Mouse (Mus musculus): Measurements from ENCODE around the gene Cdc27. TPM values are rescaled to one million over a fixed set of nuclear protein-coding genes. Genes with fewer than 3 reads are reported as not detected.
A peak's percentile ranks its signal among the peaks of the same experiment; 100 is the strongest.

Gene Cdc27
- total and polyA plus RNA-seq, 3 experiments: 34.0 to 86.8 (median 71.9) TPM

DNA sequence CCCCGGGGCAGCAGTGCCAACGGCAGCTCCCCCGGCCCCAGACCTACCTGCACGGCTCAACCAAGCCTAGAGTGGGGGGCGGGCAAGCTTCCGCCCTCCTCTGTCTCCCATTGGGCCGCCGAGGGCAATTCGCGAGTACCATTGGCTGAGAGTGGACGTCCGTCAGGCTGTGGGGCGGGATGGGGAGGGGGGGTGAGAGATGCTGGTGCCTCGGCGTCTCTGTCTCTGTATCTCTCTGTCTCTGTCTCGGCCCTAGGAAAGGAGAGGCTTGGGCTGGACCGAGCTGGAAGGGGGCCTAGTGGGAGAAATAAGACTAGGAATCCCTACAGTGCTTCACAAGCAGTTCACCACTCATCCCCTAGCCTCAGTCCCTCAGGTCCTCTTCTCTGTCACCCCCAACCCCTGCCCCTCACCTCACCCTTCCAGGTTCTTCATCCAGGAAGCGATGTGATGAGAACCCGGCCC lies 81.0 kb downstream of the Cdc27 start:
- in situ Hi-C loops (cut with MboI; ENCODE audit: low pct_ligation_motif_present, low pct_unique_long_range_greater_than_20kb, low sequenced_read_pairs): loop anchor here (10.0 kb wide), 1 partner anchor 165 kb away; no protein-coding TSS in a partner anchor
- H3K79me2 ChIP-seq (replicated peaks; ENCODE audit: control insufficient read depth, extremely low read depth, insufficient read depth, poor library complexity, severe bottlenecking): peaks cover 22% of the 10 kb centered on the region
- peak overlapping the region; percentile 76 for H3K4me2 ChIP-seq (ENCODE audit: insufficient read depth, low read depth, poor library complexity, severe bottlenecking)
- no peak overlapping the region for H3K27ac ChIP-seq (ENCODE audit: insufficient read depth, low read depth)
- H3K4me3 ChIP-seq (replicated peaks in 1 of 3; ENCODE audit: low read depth in 2 of 3, low read length in 2 of 3, poor library complexity in 1 of 3): peak overlapping the region; percentile 57 to 98 (median 94)
- H3K4me1 ChIP-seq (ENCODE audit: control insufficient read depth in 1 of 2, insufficient read depth in 2 of 2): peaks cover 5 to 32% of the 10 kb centered on the region in 2 experiments
- peak; percentile 96 for DNase-seq (ENCODE audit: extremely low read depth)
- H3K9me3 ChIP-seq (replicated peaks; ENCODE audit: low read length): no peaks in the 10 kb centered on the region
- dilution Hi-C loops (cut with MboI; ENCODE audit: extremely low pct_ligation_motif_present, extremely low pct_unique_long_range_greater_than_20kb, low sequenced_read_pairs): no loop called here
- peak overlapping the region; percentile 88 for H3K9ac ChIP-seq (ENCODE audit: insufficient read depth, low read depth)
- TF ChIP-seq KAT2A (IDR thresholded peaks at IDR 0.05; ENCODE audit: insufficient replicate concordance, low read length) (peak; percentile 74; the same call in 1 of the 2 replicates), POLR2AphosphoS2 (IDR thresholded peaks at IDR 0.05; ENCODE audit: low read depth, low read length) (peak; percentile 65; the same call in 1 of the 2 replicates), USF1 (IDR thresholded peaks at IDR 0.05; ENCODE audit: low read depth, low read length) (no peak), SIN3A (IDR thresholded peaks at IDR 0.05; ENCODE audit: low read length) (no peak), MYC (IDR thresholded peaks at IDR 0.05; ENCODE audit: low read depth, low read length) (no peak), JUND (conservative IDR thresholded peaks at IDR 0.05; ENCODE audit: low read depth, low read length) (0 out of 2 replicates have a peak, but pooled peaks have one; percentile 34), TBP (conservative IDR thresholded peaks at IDR 0.05; ENCODE audit: low read depth, low read length) (peak; percentile 77), ZMIZ1 (IDR thresholded peaks at IDR 0.05; ENCODE audit: low read depth, low read length) (peak; percentile 78), IRF4 (IDR thresholded peaks at IDR 0.05; ENCODE audit: low read depth, low read length) (peak; percentile 51), EP300 (IDR thresholded peaks at IDR 0.05; ENCODE audit: low read length) (no peak), POLR2A (IDR thresholded peaks at IDR 0.05; ENCODE audit: low read depth, low read length) (peak; percentile 84), TCF12 (IDR thresholded peaks at IDR 0.05; ENCODE audit: low read depth, low read length) (peak; percentile 78), NELFE (IDR thresholded peaks at IDR 0.05; ENCODE audit: low read depth, low read length) (peak; percentile 82), ETS1 (conservative IDR thresholded peaks at IDR 0.05; ENCODE audit: low read depth, low read length) (0 out of 2 replicates have a peak, but pooled peaks have one; percentile 19), ELF1 (IDR thresholded peaks at IDR 0.05; ENCODE audit: low read depth, low read length) (peak; percentile 76), NRF1 (IDR thresholded peaks at IDR 0.05; ENCODE audit: low read depth, low read length) (peak; percentile 58), CHD2 (IDR thresholded peaks at IDR 0.05; ENCODE audit: low read length) (peak; percentile 94), BHLHE40 (IDR thresholded peaks at IDR 0.05; ENCODE audit: low read depth, low read length) (no peak), UBTF (IDR thresholded peaks at IDR 0.05; ENCODE audit: low read depth, low read length) (no peak), RCOR1 (conservative IDR thresholded peaks at IDR 0.05; ENCODE audit: low read depth, low read length) (peak; percentile 55; the same call in 1 of the 2 replicates), HCFC1 (IDR thresholded peaks at IDR 0.05; ENCODE audit: low read depth, low read length) (peak; percentile 73), MAZ (IDR thresholded peaks at IDR 0.05; ENCODE audit: low read depth, low read length) (peak; percentile 94), ZNF384 (IDR thresholded peaks at IDR 0.05; ENCODE audit: low read depth, low read length) (no peak), USF2 (conservative IDR thresholded peaks at IDR 0.05; ENCODE audit: low read depth, low read length) (no peak), CHD1 (IDR thresholded peaks at IDR 0.05; ENCODE audit: low read depth, low read length) (no peak; the same call in 1 of the 2 replicates), RAD21 (IDR thresholded peaks at IDR 0.05; ENCODE audit: low read depth, low read length) (no peak), MXI1 (IDR thresholded peaks at IDR 0.05; ENCODE audit: low read depth, low read length) (0 out of 2 replicates have a peak, but pooled peaks have one; percentile 41), E2F4 (IDR thresholded peaks at IDR 0.05; ENCODE audit: insufficient replicate concordance, low read depth, low read length) (no peak), ZKSCAN1 (IDR thresholded peaks at IDR 0.05; ENCODE audit: borderline replicate concordance, low read depth, low read length) (no peak), MAFK (IDR thresholded peaks at IDR 0.05; ENCODE audit: insufficient replicate concordance, low read length) (no peak)
- H3K27me3 ChIP-seq (replicated peaks): no peaks in the 10 kb centered on the region
- H3K36me3 ChIP-seq (replicated peaks in 1 of 2; ENCODE audit: control insufficient read depth in 1 of 2, insufficient read depth in 1 of 2, low read length in 1 of 2): peaks cover 9 to 25% of the 10 kb centered on the region in 2 experiments

Data from CH12.LX (cell line).